14 mouse cellular contexts compared by ENCODE assay signal in genomic region chr19:30942369-30942992, GRCm38 (mm10).
A peak's percentile ranks its signal among the peaks of the same experiment; 100 is the strongest.
DNase-seq lines count a peak whose midpoint lies in the region; ATAC-seq lines count a peak whose summit lies in the region.
"Had no signal": no experiment of that assay in that cellular context is flagged by ENCODE, and none has a peak within 500 bp of the region (broad histone marks: within the 10 kb centered on the region; RNA-seq: fewer than 3 reads in every experiment).

No protein-coding gene starts in this region.

- no peak overlapping the region for H3K4me3 ChIP-seq in heart, embryonic 15.5 days
- H3K4me3 ChIP-seq in midbrain, embryonic 11.5 days (ENCODE audit: low read depth, low read length), result no peak overlapping the region
- H3K4me3 ChIP-seq in midbrain, embryonic 16.5 days (ENCODE audit: low read depth, low read length), result no peak overlapping the region
- no peak overlapping the region for H3K4me3 ChIP-seq in midbrain, embryonic 14.5 days (replicated peaks; ENCODE audit: low read depth, low read length)
- H3K4me3 ChIP-seq in hindbrain, embryonic 12.5 days, result no peak overlapping the region
- H3K4me3 ChIP-seq: intestine, embryonic 15.5 days; neural tube, embryonic 13.5 days had no signal

- H3K4me1 ChIP-seq in heart, embryonic 15.5 days (replicated peaks), result peaks cover 5% of the 10 kb centered on the region; the same call in 1 of the 2 replicates
- H3K4me1 ChIP-seq in midbrain, embryonic 11.5 days (ENCODE audit: control insufficient read depth, insufficient read depth, low read length), result peaks cover 3% of the 10 kb centered on the region
- H3K4me1 ChIP-seq in midbrain, embryonic 16.5 days (ENCODE audit: control insufficient read depth, insufficient read depth, low read length), result peaks cover 2% of the 10 kb centered on the region; the same call in 1 of the 2 replicates
- H3K4me1 ChIP-seq in midbrain, embryonic 14.5 days (ENCODE audit: control insufficient read depth, insufficient read depth, low read length), result no peaks in the 10 kb centered on the region
- H3K4me1 ChIP-seq in hindbrain, embryonic 12.5 days, result 0 out of 2 replicates have a peak, but pooled peaks cover 2% of the 10 kb centered on the region
- H3K4me1 ChIP-seq: intestine, embryonic 15.5 days; neural tube, embryonic 13.5 days had no signal

- intact Hi-C loops in heart, postnatal 10 days (cut with DNase I), result no loop called here

- H3K4me2 ChIP-seq in heart, embryonic 15.5 days, result no peak overlapping the region
- no peak overlapping the region for H3K4me2 ChIP-seq in midbrain, embryonic 11.5 days
- H3K4me2 ChIP-seq in midbrain, embryonic 16.5 days (ENCODE audit: low read length), result no peak overlapping the region
- H3K4me2 ChIP-seq in midbrain, embryonic 14.5 days (ENCODE audit: low read length), result no peak overlapping the region
- H3K4me2 ChIP-seq in hindbrain, embryonic 12.5 days (replicated peaks), result no peak overlapping the region
- H3K4me2 ChIP-seq: intestine, embryonic 15.5 days; neural tube, embryonic 13.5 days had no signal

- no peak for DNase-seq in heart, postnatal 10 days
- DNase-seq in midbrain, embryonic 11.5 days (ENCODE audit: low spot score, missing footprints), result no peak
- DNase-seq in midbrain, embryonic 14.5 days, result peak; percentile 29
- DNase-seq in right cerebral cortex, postnatal 36 days (ENCODE audit: low spot score in 2 of 2), result no peak
- DNase-seq: cerebellum, adult 9-10 months; forebrain, postnatal 0 days; right cerebral cortex, adult 18-20 months; thymus, adult 18-20 months had no signal

- no peaks in the 10 kb centered on the region for H3K36me3 ChIP-seq in heart, embryonic 15.5 days
- no peaks in the 10 kb centered on the region for H3K36me3 ChIP-seq in midbrain, embryonic 11.5 days (ENCODE audit: control insufficient read depth, insufficient read depth, low read length)
- H3K36me3 ChIP-seq in midbrain, embryonic 16.5 days (ENCODE audit: control insufficient read depth, insufficient read depth, low read length), result no peaks in the 10 kb centered on the region
- no peaks in the 10 kb centered on the region for H3K36me3 ChIP-seq in midbrain, embryonic 14.5 days (ENCODE audit: control insufficient read depth, insufficient read depth, low read length)
- H3K36me3 ChIP-seq in hindbrain, embryonic 12.5 days, result no peaks in the 10 kb centered on the region
- H3K36me3 ChIP-seq: intestine, embryonic 15.5 days; neural tube, embryonic 13.5 days had no signal

- no peaks in the 10 kb centered on the region for H3K27me3 ChIP-seq in heart, embryonic 15.5 days
- H3K27me3 ChIP-seq in midbrain, embryonic 11.5 days (ENCODE audit: control insufficient read depth, insufficient read depth, low read length), result no peaks in the 10 kb centered on the region
- no peaks in the 10 kb centered on the region for H3K27me3 ChIP-seq in midbrain, embryonic 16.5 days (ENCODE audit: control insufficient read depth, insufficient read depth, low read depth, low read length)
- no peaks in the 10 kb centered on the region for H3K27me3 ChIP-seq in midbrain, embryonic 14.5 days (ENCODE audit: control insufficient read depth, insufficient read depth, low read length)
- H3K27me3 ChIP-seq in hindbrain, embryonic 12.5 days, result no peaks in the 10 kb centered on the region
- H3K27me3 ChIP-seq: intestine, embryonic 15.5 days; neural tube, embryonic 13.5 days had no signal

- WGBS in heart, embryonic 15.5 days, result 23% methylated on average over 5 of the region's 5 CpGs
- 59% methylated on average over 5 of the region's 5 CpGs for WGBS in midbrain, embryonic 11.5 days
- WGBS in midbrain, embryonic 16.5 days, result 67% methylated on average over 5 of the region's 5 CpGs
- WGBS in midbrain, embryonic 14.5 days, result 63% methylated on average over 5 of the region's 5 CpGs
- WGBS in hindbrain, embryonic 12.5 days, result 70% methylated on average over 5 of the region's 5 CpGs

- H3K27ac ChIP-seq in heart, embryonic 15.5 days, result peak overlapping the region; percentile 20; the same call in 1 of the 2 replicates
- H3K27ac ChIP-seq in midbrain, embryonic 11.5 days (ENCODE audit: low read depth, low read length), result no peak overlapping the region; the same call in 1 of the 2 replicates
- no peak overlapping the region for H3K27ac ChIP-seq in midbrain, embryonic 16.5 days (ENCODE audit: low read length)
- no peak overlapping the region for H3K27ac ChIP-seq in midbrain, embryonic 14.5 days (replicated peaks; ENCODE audit: low read depth, low read length)
- H3K27ac ChIP-seq in hindbrain, embryonic 12.5 days, result no peak overlapping the region
- H3K27ac ChIP-seq: intestine, embryonic 15.5 days; neural tube, embryonic 13.5 days had no signal

- H3K9me3 ChIP-seq in heart, embryonic 15.5 days (replicated peaks), result no peaks in the 10 kb centered on the region
- H3K9me3 ChIP-seq in midbrain, embryonic 11.5 days (ENCODE audit: control insufficient read depth, low read length), result no peaks in the 10 kb centered on the region
- no peaks in the 10 kb centered on the region for H3K9me3 ChIP-seq in midbrain, embryonic 16.5 days (replicated peaks; ENCODE audit: control insufficient read depth, low read length, poor library complexity, severe bottlenecking)
- no peaks in the 10 kb centered on the region for H3K9me3 ChIP-seq in midbrain, embryonic 14.5 days (ENCODE audit: control insufficient read depth, low read length)
- no peaks in the 10 kb centered on the region for H3K9me3 ChIP-seq in hindbrain, embryonic 12.5 days (replicated peaks)
- H3K9me3 ChIP-seq: intestine, embryonic 15.5 days; neural tube, embryonic 13.5 days had no signal

- peak; percentile 58 for ATAC-seq in heart, embryonic 15.5 days (replicated peaks; ENCODE audit: insufficient number of reproducible peaks, insufficient read depth, low FRiP score, low read depth)
- peak; percentile 19; the same call in 1 of the 2 replicates for ATAC-seq in midbrain, embryonic 11.5 days (ENCODE audit: low FRiP score)
- ATAC-seq in midbrain, embryonic 16.5 days, result no peak
- ATAC-seq in granulocyte monocyte progenitor cell, adult 5-6 weeks (replicated peaks; ENCODE audit: poor library complexity, severe bottlenecking), result 0 out of 2 replicates have a peak, but pooled peaks have one; percentile 20
- no peak for ATAC-seq in midbrain, embryonic 14.5 days (ENCODE audit: low FRiP score, low TSS enrichment)
- no peak for ATAC-seq in hindbrain, embryonic 12.5 days (ENCODE audit: low FRiP score)
- ATAC-seq: forebrain, postnatal 0 days; intestine, embryonic 15.5 days had no signal

- no peak overlapping the region for H3K9ac ChIP-seq in heart, embryonic 15.5 days
- H3K9ac ChIP-seq in midbrain, embryonic 11.5 days (ENCODE audit: low read length), result no peak overlapping the region
- no peak overlapping the region for H3K9ac ChIP-seq in midbrain, embryonic 16.5 days (ENCODE audit: low read depth, low read length)
- H3K9ac ChIP-seq in midbrain, embryonic 14.5 days (replicated peaks; ENCODE audit: low read length), result no peak overlapping the region
- no peak overlapping the region for H3K9ac ChIP-seq in hindbrain, embryonic 12.5 days
- H3K9ac ChIP-seq: forebrain, postnatal 0 days; intestine, embryonic 15.5 days; neural tube, embryonic 13.5 days had no signal

Comparison
In these comparisons a context has a peak if more than half of its experiments do, and no peak if none do; other contexts are left out.
1. ATAC-seq: peak in heart, embryonic 15.5 days (single experiment), midbrain, embryonic 11.5 days (single experiment) and granulocyte monocyte progenitor cell, adult 5-6 weeks (single experiment); none in midbrain, embryonic 16.5 days (single experiment), midbrain, embryonic 14.5 days (single experiment) and hindbrain, embryonic 12.5 days (single experiment).